Mouse (Mus musculus): ENCODE measurements around the gene Prn.

The Prn gene

GRCm38 (mm10) chr2:131909683-131910572, at the start of gene Prn, which contains the start of gene Prnp:
TSS of gene Prn (plus strand) at chr2:131909957.
TSS of gene Prnp (plus strand) at chr2:131909928.
- DNase-seq, result peak; percentile 96

DNA sequence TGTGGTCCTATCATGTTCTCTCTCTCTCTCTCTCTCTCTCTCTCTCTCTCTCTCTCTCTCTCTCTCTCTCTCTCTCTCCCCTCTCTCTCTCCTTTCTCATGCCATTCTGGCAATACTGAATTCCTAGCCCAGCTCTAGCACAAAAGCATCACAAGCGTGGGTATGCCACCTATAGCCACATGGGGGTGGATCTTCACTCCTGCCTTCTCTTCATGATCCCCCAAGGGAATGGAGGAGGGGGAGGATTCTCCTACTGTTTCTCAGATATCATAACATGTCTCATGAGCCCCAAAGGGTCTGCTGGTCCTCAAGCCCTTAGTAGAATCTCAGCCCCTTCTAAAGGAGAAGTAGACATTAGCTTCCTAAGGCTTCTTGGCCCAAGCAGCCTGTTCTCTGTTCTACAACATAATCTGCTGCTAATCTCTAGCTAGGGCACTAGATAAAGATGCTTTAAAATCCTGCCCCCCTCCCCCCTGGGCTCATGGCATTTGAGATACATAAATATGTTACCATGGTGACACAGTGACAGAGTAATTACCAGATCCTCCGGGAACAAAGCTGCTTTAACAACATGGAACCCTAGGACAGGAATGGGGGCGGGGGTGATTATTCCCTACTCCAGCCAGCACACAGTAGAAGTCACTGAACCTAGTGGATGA, 47.0 kb upstream of the Prn start:
- DNase-seq, result no peak

DNA sequence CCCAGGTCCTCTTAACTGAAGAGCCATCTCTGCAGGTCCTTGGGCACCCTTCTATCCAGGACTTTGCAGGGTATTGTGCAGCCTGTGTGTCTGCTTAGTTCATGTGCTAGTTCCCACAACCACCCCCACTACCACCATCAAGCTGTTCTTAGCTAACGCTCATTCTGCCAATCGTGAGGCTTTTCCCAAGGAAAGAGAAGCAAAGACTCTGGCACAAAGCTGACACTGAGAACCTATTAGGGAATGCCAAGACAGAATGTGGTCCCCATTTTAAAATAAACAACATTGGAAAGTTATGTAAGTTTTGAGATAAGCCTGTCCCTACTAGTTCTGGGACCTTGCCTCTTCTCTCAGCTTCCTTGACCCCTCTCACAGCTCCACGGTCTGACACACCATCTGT, 46.3 kb upstream of the Prn start:
- DNase-seq, result no peak

GRCm38 (mm10) chr2:131864262-131864796, 45.4 kb upstream of the Prn start:
- DNase-seq, result no peak

GRCm38 (mm10) chr2:131866676-131867075, 43.1 kb upstream of the Prn start:
- no peak for DNase-seq

- no peak for DNase-seq
Measured at GRCm38 (mm10) chr2:131868983-131869382, 40.8 kb upstream of the Prn start.

GRCm38 (mm10) chr2:131873376-131873775, 36.4 kb upstream of the Prn start:
- no peak for DNase-seq

- DNase-seq, result no peak
Measured at GRCm38 (mm10) chr2:131876551-131877265, 33.0 kb upstream of the Prn start.

- DNase-seq, result no peak
Measured at GRCm38 (mm10) chr2:131881766-131882165, 28.0 kb upstream of the Prn start.

DNA sequence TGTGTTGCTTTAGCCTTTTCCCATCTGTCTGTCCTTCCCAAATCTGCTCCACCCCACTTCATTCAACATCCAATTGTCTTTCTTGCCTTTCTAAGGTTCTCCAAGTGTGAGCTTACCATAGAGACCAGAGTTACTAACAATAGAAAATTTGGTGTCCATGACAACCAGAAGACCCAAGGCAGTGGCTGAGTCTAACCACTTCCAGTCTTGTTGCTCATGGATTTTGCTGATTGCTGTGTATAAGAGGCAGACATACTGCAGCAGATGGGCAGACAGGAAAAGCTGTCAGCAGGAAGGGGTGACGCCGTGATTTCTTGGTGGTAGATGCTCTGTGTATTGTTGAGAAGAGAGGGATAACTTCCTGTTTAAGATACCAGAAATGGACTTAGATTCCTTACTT, 26.6 kb upstream of the Prn start:
- no peak for DNase-seq

DNA sequence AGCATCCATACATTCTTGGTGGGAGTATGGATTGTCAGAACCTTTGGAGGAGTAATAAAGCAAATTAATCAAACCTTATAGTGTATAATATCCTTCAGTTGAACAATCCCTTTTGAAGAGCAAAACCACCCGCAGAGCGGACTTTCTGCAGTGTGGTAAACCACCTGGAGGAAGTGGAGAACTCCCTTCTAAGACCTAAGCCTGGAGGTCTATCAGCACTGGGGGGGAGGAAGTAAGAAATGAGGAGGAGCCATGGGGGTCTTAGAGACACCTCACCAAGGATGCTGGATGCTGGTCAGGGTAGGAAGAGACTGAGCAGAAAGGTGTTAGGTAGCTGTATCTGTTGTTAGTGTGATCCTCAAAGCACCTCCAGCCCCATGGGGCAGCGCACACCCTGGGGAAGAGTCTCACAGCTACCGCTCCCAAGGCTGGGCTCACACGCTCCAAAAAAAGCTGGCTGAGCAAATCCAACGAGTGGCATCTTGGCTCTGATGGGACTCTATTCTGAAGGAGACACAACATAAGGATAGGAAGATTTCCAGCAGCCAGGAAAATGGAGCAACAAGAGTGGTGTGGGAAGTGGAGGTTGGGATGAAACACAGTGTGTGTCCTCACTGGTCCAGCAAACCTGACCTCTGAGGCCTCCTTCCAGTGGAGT, 23.1 kb upstream of the Prn start:
- DNase-seq, result no peak

- DNase-seq, result no peak
Measured at GRCm38 (mm10) chr2:131888233-131888632, 21.5 kb upstream of the Prn start.

DNA sequence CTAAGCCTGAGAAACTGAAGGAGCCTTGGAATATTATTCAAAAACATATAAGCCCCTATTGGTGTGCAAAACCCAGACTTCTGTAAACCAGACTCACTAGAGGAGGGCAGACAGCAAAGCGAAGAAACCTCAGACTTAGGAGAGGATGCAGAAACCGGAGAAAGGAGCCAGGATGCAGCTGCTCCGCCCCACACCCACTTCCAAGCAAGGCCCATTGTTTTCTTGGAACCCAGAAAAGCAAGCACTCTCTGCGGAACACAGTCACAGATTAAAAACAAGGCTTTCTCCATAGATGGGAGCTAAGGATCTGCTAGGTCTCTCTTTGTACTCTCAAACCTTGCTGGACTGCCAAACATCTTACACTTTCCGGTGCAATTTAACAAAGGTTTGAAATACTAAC, 17.2 kb upstream of the Prn start:
- DNase-seq, result no peak

GRCm38 (mm10) chr2:131895106-131895505, 14.7 kb upstream of the Prn start:
- no peak for DNase-seq

DNA sequence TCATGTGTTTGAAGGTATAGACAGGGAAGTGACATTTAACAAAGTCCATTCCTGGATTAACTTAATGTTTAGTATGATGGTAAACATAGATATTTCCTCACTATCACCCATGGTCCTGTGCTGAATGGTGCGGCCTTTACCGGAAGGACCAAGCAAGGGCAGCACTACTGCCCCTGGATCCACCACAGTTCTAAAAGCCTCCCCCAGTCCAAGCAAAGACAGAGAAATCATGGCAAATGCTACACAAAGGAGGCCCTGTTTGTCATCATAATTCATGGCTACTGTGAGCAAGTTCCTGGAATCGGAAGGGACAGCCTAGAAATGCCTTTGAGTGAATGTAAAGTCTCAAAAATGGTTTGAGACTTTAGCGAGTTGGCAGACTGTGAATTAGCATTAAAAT, 13.7 kb upstream of the Prn start:
- DNase-seq, result no peak

DNA sequence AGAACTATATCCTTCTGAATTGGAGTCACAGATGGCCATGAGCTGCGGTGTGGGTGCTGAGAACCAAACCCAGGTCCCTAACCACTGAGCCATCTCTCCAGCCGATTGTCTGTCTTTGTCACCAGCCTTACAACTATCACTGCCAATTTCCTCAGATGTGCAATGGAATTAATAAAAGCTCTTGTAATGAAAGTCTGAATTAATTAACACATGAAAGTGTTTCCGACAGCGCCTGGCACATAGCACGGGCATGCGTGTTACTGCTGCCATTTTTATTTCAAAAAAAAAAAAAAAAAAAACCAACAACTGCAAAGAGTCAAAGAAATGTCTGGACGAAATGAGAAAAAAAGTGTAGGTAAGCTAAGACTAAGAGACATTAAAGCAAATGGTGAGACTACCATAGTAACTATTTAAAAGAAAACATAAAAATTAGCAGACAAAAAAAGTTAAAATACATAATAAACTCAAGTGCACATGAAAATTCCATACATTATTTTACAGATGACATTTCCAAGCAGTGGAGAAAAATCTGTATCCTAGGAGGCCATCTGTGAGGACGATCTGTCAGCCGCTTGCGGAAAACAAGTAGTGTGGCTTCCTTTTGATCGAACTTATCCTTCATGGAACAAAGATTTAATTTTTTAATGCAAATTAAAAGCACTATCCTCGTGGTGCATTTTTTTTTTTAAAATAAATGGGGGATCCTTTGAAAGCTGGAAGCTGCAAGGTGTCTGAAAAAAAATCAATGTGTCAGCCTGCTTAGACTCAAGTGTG, 12.2 kb upstream of the Prn start:
- no peak for DNase-seq

GRCm38 (mm10) chr2:131902423-131902822, 7.3 kb upstream of the Prn start:
- DNase-seq, result no peak

DNA sequence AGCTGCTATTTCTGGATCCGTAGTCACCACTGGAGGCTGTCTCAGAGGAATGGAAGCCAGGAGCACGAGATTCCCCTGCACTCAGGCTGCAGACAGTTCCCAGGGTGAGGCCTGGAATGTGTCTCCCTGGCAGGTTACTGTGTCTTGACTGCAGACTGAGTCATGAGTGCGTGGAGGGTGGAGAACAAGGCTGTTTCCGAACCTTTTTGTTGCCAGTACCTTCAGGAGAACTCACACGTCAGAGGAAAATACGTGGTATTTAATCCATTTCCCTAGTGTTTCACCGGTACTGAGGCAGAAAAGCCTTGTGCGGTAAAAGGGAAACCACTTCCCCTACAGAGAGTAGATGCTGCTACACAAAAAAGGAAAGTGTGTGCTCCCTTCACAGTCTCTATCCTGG, 6.9 kb upstream of the Prn start:
- no peak for DNase-seq

DNA sequence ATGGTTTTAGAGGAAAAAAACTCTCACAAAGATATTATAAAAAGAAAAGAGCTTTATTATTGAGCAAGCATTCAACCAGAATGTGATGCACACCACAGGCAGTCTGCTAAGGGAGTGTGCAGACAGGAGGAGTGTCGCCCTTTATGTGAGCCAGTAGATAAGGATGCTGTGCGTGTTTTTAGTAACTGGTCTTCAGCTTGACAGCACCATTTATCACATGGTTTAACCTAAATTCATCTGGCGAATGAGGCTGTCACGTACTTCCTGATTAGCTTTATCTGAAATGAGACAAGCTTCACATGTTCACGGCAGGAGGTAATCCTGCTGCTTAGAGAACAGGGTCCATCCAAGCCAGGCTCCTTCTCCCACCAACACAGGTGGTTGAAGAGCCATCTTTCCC, 4.7 kb upstream of the Prn start:
- DNase-seq, result no peak

GRCm38 (mm10) chr2:131905776-131906175, 4.0 kb upstream of the Prn start:
- no peak for DNase-seq

DNA sequence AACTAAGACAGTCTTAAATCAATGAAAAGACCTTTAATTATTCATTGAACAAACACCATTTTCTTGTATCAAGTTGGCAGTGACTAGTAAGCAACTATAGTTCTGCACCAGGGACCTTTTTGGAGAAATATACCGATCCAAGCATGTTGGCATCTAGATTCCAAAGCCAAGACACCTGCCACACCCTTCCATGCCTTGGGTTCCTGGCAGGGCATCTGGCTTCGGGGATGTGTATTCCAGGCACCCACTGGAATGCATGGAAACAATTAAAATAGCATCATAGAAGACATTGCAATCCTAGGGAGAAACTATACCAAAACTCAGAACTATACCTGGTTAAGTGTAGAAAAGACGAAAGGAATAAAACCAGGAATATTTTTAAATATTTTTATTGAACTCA, 3.5 kb upstream of the Prn start:
- DNase-seq, result no peak

DNA sequence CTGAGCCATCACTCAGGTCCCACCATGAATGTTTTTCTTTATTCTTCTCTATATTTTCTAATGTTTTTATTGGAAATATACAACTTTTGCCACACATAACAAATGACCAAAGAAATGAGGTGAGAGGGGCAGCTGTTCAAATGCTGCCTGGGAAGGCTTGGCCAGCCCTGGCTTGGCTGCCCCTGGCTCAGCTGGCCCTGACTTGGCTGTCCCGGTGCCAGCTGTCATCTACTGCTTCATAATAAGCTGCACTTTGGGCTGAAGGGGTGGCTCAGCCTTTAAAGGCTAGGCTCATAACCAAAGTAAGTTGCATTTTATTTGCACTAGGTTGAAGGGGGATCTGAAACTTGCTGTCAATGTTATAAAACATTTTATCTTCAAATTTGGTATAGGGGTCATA, 2.9 kb upstream of the Prn start:
- DNase-seq, result no peak

All from right cerebral cortex, postnatal 14 days (tissue).